Mouse (Mus musculus): ENCODE results near the gene Fam198b. TPM values are rescaled to one million over a fixed set of nuclear protein-coding genes. Genes with fewer than 3 reads are reported as not detected.

The Fam198b gene
- total and polyA plus RNA-seq, 2 experiments from 2014 or later = 1.1 to 1.3 TPM

DNA sequence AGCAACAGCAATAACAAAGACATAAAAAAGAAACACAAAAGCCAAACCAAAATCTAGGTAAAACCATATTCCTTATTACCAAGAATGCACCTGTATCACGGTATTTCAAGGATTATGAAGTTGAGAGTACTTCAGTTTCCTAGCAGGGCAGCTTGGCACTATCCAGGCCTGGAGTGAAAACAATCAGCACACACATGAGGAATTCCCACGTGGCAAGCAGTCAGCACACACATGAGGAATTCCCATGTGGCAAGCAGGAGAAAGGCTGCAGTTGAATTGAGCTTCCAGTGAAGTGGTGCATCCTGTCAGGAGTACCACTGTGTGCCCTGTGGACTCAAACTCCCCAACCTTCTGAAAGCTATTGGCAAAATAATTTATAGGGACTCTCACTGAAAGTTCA is 2.7 kb upstream of the Fam198b start:
- no peak overlapping the region for H3K27ac ChIP-seq (ENCODE audit: low read depth, low read length)
- 0 out of 2 replicates have a peak, but pooled peaks cover 2% of the 10 kb centered on the region for H3K4me1 ChIP-seq (ENCODE audit: insufficient read depth)
- ATAC-seq (no peak), DNase-seq (no peak)
- H3K4me2 ChIP-seq (ENCODE audit: low read depth) = no peak overlapping the region
- 61% methylated on average over 2 of the region's 2 CpGs for WGBS
- TF ChIP-seq CTCF (IDR thresholded peaks at IDR 0.05; ENCODE audit: low read depth) = no peak
- H3K4me3 ChIP-seq (ENCODE audit: low read depth, low read length) = no peak overlapping the region
- H3K27me3 ChIP-seq (ENCODE audit: insufficient read depth, low read length) = no peaks in the 10 kb centered on the region
- H3K9ac ChIP-seq = no peak overlapping the region
- H3K9me3 ChIP-seq (ENCODE audit: low read length) = no peaks in the 10 kb centered on the region
- no peaks in the 10 kb centered on the region for H3K36me3 ChIP-seq (ENCODE audit: insufficient read depth)

DNA sequence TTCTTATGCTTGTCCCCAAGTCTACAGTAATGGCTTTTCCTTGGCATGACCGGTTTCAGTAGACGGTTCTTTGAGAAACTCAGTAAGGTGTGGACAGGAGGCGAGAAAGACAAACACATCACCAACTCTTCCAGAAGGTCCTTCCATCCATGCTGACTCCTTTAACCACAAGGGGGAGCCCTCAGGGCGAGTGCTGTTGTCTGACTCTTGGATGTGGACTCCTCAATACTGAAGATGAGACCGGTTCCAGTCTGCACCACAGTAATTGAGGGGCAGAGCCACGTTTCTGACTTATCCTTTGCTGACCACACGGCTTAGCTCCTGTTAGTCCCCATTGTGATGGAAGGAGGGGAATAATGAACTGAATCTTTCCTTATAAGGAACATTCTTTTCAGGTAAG is 1.2 kb upstream of the Fam198b start:
- 0 out of 2 replicates have a peak, but pooled peaks cover 12% of the 10 kb centered on the region for H3K4me1 ChIP-seq (ENCODE audit: insufficient read depth)

DNA sequence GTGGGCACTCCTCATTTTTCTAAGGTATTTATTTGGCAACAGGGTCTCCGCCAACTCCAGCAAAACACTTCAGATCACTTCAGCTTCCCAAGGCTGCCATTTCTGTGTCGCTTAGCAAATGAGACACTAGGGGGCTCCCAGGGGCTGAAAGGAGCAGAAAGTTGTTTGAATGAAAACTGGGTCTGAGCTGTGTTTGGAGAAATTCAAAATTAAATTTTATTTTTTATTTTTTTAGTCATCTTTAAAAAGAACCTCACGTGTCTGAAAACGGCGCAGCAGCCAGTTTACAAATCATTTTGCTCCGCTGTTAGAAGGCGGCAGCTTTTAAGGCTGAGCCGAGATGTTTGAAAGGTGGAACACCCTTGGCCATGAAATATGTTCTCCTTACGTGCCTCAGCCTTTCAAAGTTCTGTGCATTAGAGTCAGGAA is 442 bp downstream of the Fam198b start:
- TF ChIP-seq CTCF (IDR thresholded peaks at IDR 0.05; ENCODE audit: low read depth) = peak; percentile 79

More for the DNA sequence above, 1.2 kb upstream of the Fam198b start:
- no peaks in the 10 kb centered on the region for H3K27me3 ChIP-seq (ENCODE audit: insufficient read depth, low read length)
- WGBS = 54% methylated on average over 7 of the region's 7 CpGs
- no peak overlapping the region for H3K9ac ChIP-seq
- no peaks in the 10 kb centered on the region for H3K36me3 ChIP-seq (ENCODE audit: insufficient read depth)
- ATAC-seq (no peak), DNase-seq (peak; percentile 50)
- no peak overlapping the region for H3K27ac ChIP-seq (ENCODE audit: low read depth, low read length)
- H3K4me3 ChIP-seq (ENCODE audit: low read depth, low read length) = no peak overlapping the region
- no peak overlapping the region for H3K4me2 ChIP-seq (ENCODE audit: low read depth)
- H3K9me3 ChIP-seq (ENCODE audit: low read length) = no peaks in the 10 kb centered on the region
- TF ChIP-seq CTCF (IDR thresholded peaks at IDR 0.05; ENCODE audit: low read depth) = peak; percentile 73

DNA sequence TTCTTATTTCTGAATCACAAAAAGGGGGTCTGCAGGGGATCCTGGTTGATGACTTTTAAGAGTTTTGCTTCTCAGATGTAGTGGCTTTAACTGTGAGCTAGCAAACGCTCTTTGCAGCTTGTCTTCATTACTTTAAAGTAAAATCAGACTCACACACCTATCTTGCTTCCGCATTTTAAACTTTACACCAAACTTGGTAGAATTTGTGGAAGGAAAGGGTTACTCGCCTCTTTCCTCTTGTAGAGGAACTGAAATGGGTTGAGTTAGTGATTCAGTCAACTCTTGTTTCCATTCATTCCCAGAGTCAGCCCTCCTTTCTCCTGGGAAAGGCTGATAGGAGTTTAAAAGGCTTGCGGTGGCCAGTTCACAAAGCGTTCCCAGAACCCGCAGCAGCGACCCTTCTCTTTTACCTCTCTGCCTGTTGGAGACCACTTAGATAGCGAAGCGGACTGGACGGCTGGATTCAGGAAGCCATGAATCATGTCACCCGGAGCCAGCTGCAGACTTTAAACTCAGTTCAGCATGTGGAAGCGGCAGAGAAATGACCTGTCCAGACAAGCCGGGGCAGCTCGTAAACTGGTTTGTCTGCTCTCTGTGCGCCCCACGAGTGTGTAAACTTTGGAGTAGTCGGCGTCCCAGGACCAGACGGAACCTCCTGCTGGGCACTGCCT is 1.5 kb downstream of the Fam198b start:
- 0 out of 2 replicates have a peak overlapping the region, but pooled peaks have one; percentile 82 for H3K27ac ChIP-seq (ENCODE audit: low read depth, low read length)
- TF ChIP-seq CTCF (IDR thresholded peaks at IDR 0.05; ENCODE audit: low read depth) = no peak
- no peak overlapping the region for H3K9ac ChIP-seq
- ATAC-seq (no peak), DNase-seq (no peak)
- H3K4me3 ChIP-seq (ENCODE audit: low read depth, low read length) = no peak overlapping the region
- H3K27me3 ChIP-seq (ENCODE audit: insufficient read depth, low read length) = no peaks in the 10 kb centered on the region
- H3K36me3 ChIP-seq (ENCODE audit: insufficient read depth) = no peaks in the 10 kb centered on the region
- no peak overlapping the region for H3K4me2 ChIP-seq (ENCODE audit: low read depth)
- H3K9me3 ChIP-seq (ENCODE audit: low read length) = no peaks in the 10 kb centered on the region
- WGBS = 78% methylated on average over 19 of the region's 19 CpGs
- 0 out of 2 replicates have a peak, but pooled peaks cover 12% of the 10 kb centered on the region for H3K4me1 ChIP-seq (ENCODE audit: insufficient read depth)

More for the DNA sequence above, 442 bp downstream of the Fam198b start:
- H3K27ac ChIP-seq (ENCODE audit: low read depth, low read length) = no peak overlapping the region
- H3K4me3 ChIP-seq (ENCODE audit: low read depth, low read length) = no peak overlapping the region
- peak overlapping the region; percentile 24; the same call in 1 of the 2 replicates for H3K4me2 ChIP-seq (ENCODE audit: low read depth)
- H3K27me3 ChIP-seq (ENCODE audit: insufficient read depth, low read length) = no peaks in the 10 kb centered on the region
- 0 out of 2 replicates have a peak, but pooled peaks cover 12% of the 10 kb centered on the region for H3K4me1 ChIP-seq (ENCODE audit: insufficient read depth)
- DNase-seq (peak; percentile 82), ATAC-seq (peak; percentile 36; the same call in 1 of the 2 replicates)
- H3K9ac ChIP-seq = no peak overlapping the region
- 37% methylated on average over 9 of the region's 9 CpGs for WGBS
- H3K36me3 ChIP-seq (ENCODE audit: insufficient read depth) = no peaks in the 10 kb centered on the region
- no peaks in the 10 kb centered on the region for H3K9me3 ChIP-seq (ENCODE audit: low read length)

DNA sequence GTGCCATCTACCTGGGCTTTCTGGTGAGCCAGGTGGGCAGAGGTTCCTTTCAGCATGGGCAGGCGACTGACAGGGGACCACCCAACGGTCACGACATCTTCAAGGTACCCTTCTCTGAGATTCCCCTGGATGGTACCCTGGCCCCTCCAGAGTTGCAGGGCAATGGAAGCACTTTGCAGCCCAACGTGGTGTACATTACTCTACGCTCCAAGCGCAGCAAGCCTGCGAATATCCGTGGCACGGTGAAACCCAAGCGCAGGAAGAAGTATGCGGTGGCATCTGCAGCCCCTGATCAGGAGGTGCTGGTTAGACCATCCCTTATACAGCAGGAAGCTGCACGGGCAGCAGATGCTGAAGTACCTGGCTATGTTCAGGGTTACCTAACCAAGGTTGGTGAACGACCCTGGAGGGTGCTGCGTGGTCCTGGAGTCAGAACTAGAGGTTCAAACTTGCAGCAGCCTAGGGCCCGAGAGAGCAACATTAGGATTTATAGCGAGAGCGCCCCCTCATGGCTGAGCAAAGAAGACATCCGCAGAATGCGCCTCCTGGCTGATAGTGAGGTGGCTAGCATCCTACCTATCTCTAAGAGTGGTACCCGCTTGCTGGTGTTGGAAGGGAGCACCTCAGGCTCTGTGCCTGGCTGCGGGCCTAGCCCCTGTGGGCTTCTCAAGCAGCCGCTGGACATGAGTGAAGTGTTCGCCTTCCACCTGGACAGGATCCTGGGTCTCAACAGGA is 2.2 kb downstream of the Fam198b start:
- TF ChIP-seq CTCF (IDR thresholded peaks at IDR 0.05; ENCODE audit: low read depth) = peak; percentile 44
- Histone ChIP-seq H3K36me3 (ENCODE audit: insufficient read depth) (no peaks in the 10 kb centered on the region), H3K9me3 (ENCODE audit: low read length) (no peaks in the 10 kb centered on the region), H3K9ac (0 out of 2 replicates have a peak overlapping the region, but pooled peaks have one; percentile 33), H3K4me3 (ENCODE audit: low read depth, low read length) (no peak overlapping the region), H3K27ac (ENCODE audit: low read depth, low read length) (peak overlapping the region; percentile 82), H3K4me2 (ENCODE audit: low read depth) (peak overlapping the region; percentile 23), H3K27me3 (ENCODE audit: insufficient read depth, low read length) (no peaks in the 10 kb centered on the region), H3K4me1 (ENCODE audit: insufficient read depth) (0 out of 2 replicates have a peak, but pooled peaks cover 12% of the 10 kb centered on the region)
- DNase-seq = no peak
- ATAC-seq = no peak; the same call in 1 of the 2 replicates
- 93% methylated on average over 23 of the region's 23 CpGs for WGBS

DNA sequence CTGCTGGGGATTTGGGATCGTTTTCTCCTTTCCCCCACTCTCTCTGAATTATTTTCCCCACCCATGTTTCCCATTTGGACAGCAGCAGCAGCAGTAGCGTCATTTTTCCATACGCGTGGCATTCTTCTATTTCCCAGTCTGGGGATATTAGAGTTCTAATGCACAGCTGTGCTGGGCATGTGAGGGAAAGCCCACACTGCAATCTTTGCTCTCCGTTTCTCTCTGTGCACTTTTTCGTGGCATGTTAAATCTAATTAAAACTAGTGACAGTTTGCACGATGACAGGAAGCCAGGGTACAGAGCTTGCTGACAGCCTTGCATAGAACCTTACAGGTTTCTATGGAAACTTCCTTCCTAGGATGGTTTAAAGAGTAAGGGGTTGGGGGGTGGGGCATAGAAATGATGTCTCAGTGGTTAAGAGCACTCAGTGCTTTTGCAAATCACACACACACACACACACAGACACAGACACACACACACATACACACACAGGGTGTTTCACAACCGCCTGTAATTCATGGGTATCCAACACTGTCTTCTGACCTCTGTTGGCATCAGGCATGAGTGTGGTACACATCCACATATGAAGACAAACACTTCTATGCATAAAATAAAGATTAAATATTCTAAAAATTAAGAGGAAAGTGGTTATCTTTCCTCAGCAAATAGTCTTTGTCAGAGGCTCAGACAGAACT is 3.0 kb downstream of the Fam198b start:
- Histone ChIP-seq H3K4me2 (ENCODE audit: low read depth) (peak overlapping the region; percentile 23), H3K36me3 (ENCODE audit: insufficient read depth) (no peaks in the 10 kb centered on the region), H3K9me3 (ENCODE audit: low read length) (no peaks in the 10 kb centered on the region), H3K9ac (peak overlapping the region; percentile 33; the same call in 1 of the 2 replicates), H3K4me1 (ENCODE audit: insufficient read depth) (0 out of 2 replicates have a peak, but pooled peaks cover 12% of the 10 kb centered on the region), H3K27me3 (ENCODE audit: insufficient read depth, low read length) (no peaks in the 10 kb centered on the region), H3K4me3 (ENCODE audit: low read depth, low read length) (no peak overlapping the region), H3K27ac (ENCODE audit: low read depth, low read length) (peak overlapping the region; percentile 82)
- ATAC-seq (peak; percentile 95), DNase-seq (peak; percentile 75)
- no peak for TF ChIP-seq CTCF (IDR thresholded peaks at IDR 0.05; ENCODE audit: low read depth)
- WGBS = 42% methylated on average over 8 of the region's 8 CpGs

Data from forebrain, postnatal 0 days (tissue).